Mouse (Mus musculus) heart, postnatal 0 days (tissue): Measurements from ENCODE around the gene Oxsm.

ENCODE experiments used
- CTCF ChIP-seq: IDR thresholded peaks from 2 replicates; pipeline ENCODE4 v1.5.1; 2016; ENCODE audit warnings: antibody characterized with exemption, control low read depth, low read depth
- EP300 ChIP-seq: IDR thresholded peaks from 2 replicates; pipeline ENCODE4 v1.6.1; 2016; ENCODE audit warnings: antibody characterized with exemption, low read depth

GRCm38 (mm10) chr14:16189142-16189541, 60.5 kb downstream of the Oxsm start:
- TF ChIP-seq CTCF (no peak), EP300 (no peak)
